Comparison of ENCODE assay signal across 8 mouse cellular contexts in the genomic region with DNA sequence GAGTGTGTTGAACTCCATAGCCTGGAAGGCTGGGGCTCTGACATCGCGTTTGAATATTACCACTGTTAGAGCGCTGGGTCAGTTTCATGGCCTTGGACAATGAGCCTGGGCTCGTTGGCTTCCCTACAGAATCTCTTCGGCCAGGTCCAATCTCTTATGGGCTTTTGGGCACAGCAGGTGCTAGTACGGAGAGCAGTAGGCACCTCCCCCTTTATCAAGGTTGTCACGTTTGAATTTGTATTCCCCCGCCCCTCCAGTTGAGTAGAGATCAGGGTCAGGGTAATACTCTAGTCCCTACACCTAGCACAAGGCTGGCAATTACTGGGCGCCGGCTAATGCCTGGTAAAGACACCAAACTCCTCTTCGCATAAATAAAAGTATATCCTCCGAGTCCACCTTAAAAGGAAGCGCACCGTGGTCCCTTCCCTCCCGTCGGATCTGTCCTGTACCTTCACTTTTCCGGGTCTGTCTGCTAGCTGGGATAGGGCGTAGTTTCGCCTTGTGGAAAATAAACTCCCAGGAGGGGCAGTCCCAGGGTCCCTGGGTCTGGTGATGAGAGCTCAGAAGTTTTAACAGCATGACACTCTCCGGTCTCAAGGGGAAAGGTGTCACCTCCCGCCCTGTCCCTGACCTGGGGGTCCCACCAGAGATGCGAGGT. TPM values are rescaled to one million over a fixed set of nuclear protein-coding genes. Genes with fewer than 3 reads are reported as not detected.
DNase-seq lines count a peak whose midpoint lies in the region; ATAC-seq and TF ChIP-seq lines count a peak whose summit lies in the region.

No protein-coding gene starts in this region.

- H3K79me3 ChIP-seq in C2C12 (ENCODE audit: low read depth) = peaks cover 15% of the 10 kb centered on the region

- H3K36me3 ChIP-seq in C2C12 (ENCODE audit: control insufficient read depth, insufficient read depth) = no peaks in the 10 kb centered on the region
- 0 out of 2 replicates have a peak, but pooled peaks cover 4% of the 10 kb centered on the region for H3K36me3 ChIP-seq in limb, embryonic 14.5 days (ENCODE audit: control insufficient read depth, insufficient read depth, low read length)
- no peaks in the 10 kb centered on the region for H3K36me3 ChIP-seq in small intestine, adult 2 months (ENCODE audit: control insufficient read depth, insufficient read depth, low read length)

- TF ChIP-seq CTCF in C2C12 (IDR thresholded peaks at IDR 0.05; ENCODE audit: control insufficient read depth, insufficient read depth, insufficient read length) = no peak
- TF ChIP-seq CTCF in small intestine, adult 2 months (IDR thresholded peaks at IDR 0.05; ENCODE audit: extremely low read depth, insufficient read length, insufficient replicate concordance, low read depth, low read length) = no peak

- peak overlapping the region; percentile 70 for H3K9ac ChIP-seq in limb, embryonic 14.5 days (ENCODE audit: low read depth, low read length, severe bottlenecking)

- peak overlapping the region; percentile 97 for H3K4me3 ChIP-seq in C2C12 (ENCODE audit: insufficient read depth, poor library complexity, severe bottlenecking)
- H3K4me3 ChIP-seq in limb, embryonic 14.5 days (replicated peaks; ENCODE audit: low read length) = peak overlapping the region; percentile 91
- peak overlapping the region; percentile 82 for H3K4me3 ChIP-seq in small intestine, adult 2 months (ENCODE audit: low read depth, low read length)

- H3K27ac ChIP-seq in limb, embryonic 14.5 days (replicated peaks; ENCODE audit: low read depth, low read length) = no peak overlapping the region
- H3K27ac ChIP-seq in small intestine, adult 2 months (ENCODE audit: insufficient read depth, low read depth, low read length) = peak overlapping the region; percentile 20

- no peak for TF ChIP-seq POLR2A in limb, embryonic 14.5 days (IDR thresholded peaks at IDR 0.05; ENCODE audit: borderline replicate concordance, extremely low read depth, insufficient read depth, insufficient read length)
- TF ChIP-seq POLR2A in small intestine, adult 2 months (IDR thresholded peaks at IDR 0.05; ENCODE audit: low read depth, low read length) = no peak

- H3K4me1 ChIP-seq in limb, embryonic 14.5 days (ENCODE audit: control insufficient read depth, insufficient read depth, low read length) = peaks cover 16% of the 10 kb centered on the region
- peaks cover 11% of the 10 kb centered on the region for H3K4me1 ChIP-seq in small intestine, adult 2 months (ENCODE audit: control insufficient read depth, insufficient read depth, insufficient read length, low read length)

- WGBS in limb, embryonic 14.5 days = 0% methylated on average over 22 of the region's 22 CpGs
- WGBS in small intestine, adult 2 months = under 1% methylated on average over 22 of the region's 22 CpGs

- no peaks in the 10 kb centered on the region for H3K9me3 ChIP-seq in limb, embryonic 14.5 days (ENCODE audit: control insufficient read depth, low read length)

- H3K27me3 ChIP-seq in C2C12 (ENCODE audit: control insufficient read depth, insufficient read depth, insufficient read length) = peaks cover 18% of the 10 kb centered on the region
- peaks cover 28% of the 10 kb centered on the region for H3K27me3 ChIP-seq in limb, embryonic 14.5 days (ENCODE audit: control insufficient read depth, insufficient read depth, low read length)
- H3K27me3 ChIP-seq in small intestine, adult 2 months (ENCODE audit: control insufficient read depth, insufficient read depth, low read length) = no peaks in the 10 kb centered on the region

- peak overlapping the region; percentile 84 for H3K4me2 ChIP-seq in limb, embryonic 14.5 days (replicated peaks; ENCODE audit: low read depth, low read length, severe bottlenecking)

- DNase-seq in cerebellum, adult 9-11 months = peak; percentile 54
- no peak for DNase-seq in cerebellum, adult 9-10 months
- DNase-seq in limb, embryonic 14.5 days (ENCODE audit: low spot score) = no peak
- no peak for DNase-seq in layer of hippocampus, postnatal 10 days (ENCODE audit: low spot score in 2 of 2)
- DNase-seq in ovary, postnatal 14 days (ENCODE audit: low spot score) = no peak

- ATAC-seq in erythroid progenitor cell, adult 5-6 weeks (replicated peaks; ENCODE audit: low FRiP score, poor library complexity, severe bottlenecking) = peak; percentile 46
- 0 out of 2 replicates have a peak, but pooled peaks have one; percentile 1 for ATAC-seq in limb, embryonic 14.5 days (ENCODE audit: low FRiP score, low read depth)

- H3K79me2 ChIP-seq in C2C12 (ENCODE audit: control insufficient read depth, insufficient read depth) = peaks cover 28% of the 10 kb centered on the region

- H3ac ChIP-seq in C2C12 (ENCODE audit: control insufficient read depth, insufficient read length, low read depth) = peak overlapping the region; percentile 98

TF ChIP-seq in C2C12, 6 proteins besides CTCF, POLR2A, EP300 and RAD21:
- TF ChIP-seq FOSL1 (IDR thresholded peaks at IDR 0.05; ENCODE audit: insufficient read depth, low read length, poor library complexity, severe bottlenecking) = no peak
- no peak for TF ChIP-seq MAX (IDR thresholded peaks at IDR 0.05)
- no peak for TF ChIP-seq MYOD1 (IDR thresholded peaks at IDR 0.05; ENCODE audit: control insufficient read depth, insufficient read length, low read depth)
- TF ChIP-seq MYOG (IDR thresholded peaks at IDR 0.05; ENCODE audit: control insufficient read depth, extremely low read depth, insufficient read length) = no peak
- TF ChIP-seq CEBPB (IDR thresholded peaks at IDR 0.05; ENCODE audit: low read depth) = no peak
- no peak for TF ChIP-seq USF1 (IDR thresholded peaks at IDR 0.05; ENCODE audit: low read depth)

RNA-seq across cellular contexts. Expression of gene Dph1, which starts 1.2 kb away (rescaled TPM):
- polyA plus RNA-seq in C2C12 (2012; fragmentation: generic; extraction: Trizol) = 19.6 TPM
- total RNA-seq in erythroid progenitor cell, adult 5-6 weeks (2015; ENCODE audit: low replicate concordance) = not detected in 2 replicates
- 1.1 and 6.3 TPM in 2 replicates for total RNA-seq in erythroid progenitor cell, adult 5-6 weeks (2017; ENCODE audit: low replicate concordance)
- 30.0 and 46.6 TPM in 2 replicates for polyA plus RNA-seq in limb, embryonic 14.5 days (2012; rRNA removed)
- polyA plus RNA-seq in limb, embryonic 14.5 days (2014; fragmentation: Nextera tagmentation; extraction: Ambion mirVana) = 23.1 and 25.5 TPM in 2 replicates
- polyA plus RNA-seq in small intestine, adult 2 months (2012; rRNA removed) = 9.9 and 13.7 TPM in 2 replicates
- total RNA-seq in layer of hippocampus, postnatal 10 days (2021) = 10 to 100 TPM; 20.8 to 21.1 TPM

RNA-seq across cellular contexts. Expression of gene Rtn4rl1, which starts 3.7 kb away (rescaled TPM):
- polyA plus RNA-seq in C2C12 (2012; fragmentation: generic; extraction: Trizol) = 0.40 TPM
- total RNA-seq in erythroid progenitor cell, adult 5-6 weeks (2015; ENCODE audit: low replicate concordance) = 0.42 and 1.1 TPM in 2 replicates
- not detected in 2 replicates for total RNA-seq in erythroid progenitor cell, adult 5-6 weeks (2017; ENCODE audit: low replicate concordance)
- polyA plus RNA-seq in limb, embryonic 14.5 days (2012; rRNA removed) = 3.4 and 3.9 TPM in 2 replicates
- 4.4 and 5.3 TPM in 2 replicates for polyA plus RNA-seq in limb, embryonic 14.5 days (2014; fragmentation: Nextera tagmentation; extraction: Ambion mirVana)
- polyA plus RNA-seq in small intestine, adult 2 months (2012; rRNA removed) = 8.6 and 11.8 TPM in 2 replicates
- total RNA-seq in layer of hippocampus, postnatal 10 days (2021) = 10 to 100 TPM; 54.5 to 58.5 TPM

RNA-seq across cellular contexts. Expression of gene Ovca2, which starts 11.2 kb away (rescaled TPM):
- polyA plus RNA-seq in C2C12 (2012; fragmentation: generic; extraction: Trizol) = 19.3 TPM
- total RNA-seq in erythroid progenitor cell, adult 5-6 weeks (2015; ENCODE audit: low replicate concordance) = 4.2 and 15.1 TPM in 2 replicates
- total RNA-seq in erythroid progenitor cell, adult 5-6 weeks (2017; ENCODE audit: low replicate concordance) = 1.9 and 4.2 TPM in 2 replicates
- polyA plus RNA-seq in limb, embryonic 14.5 days (2012; rRNA removed) = 22.5 and 25.0 TPM in 2 replicates
- polyA plus RNA-seq in limb, embryonic 14.5 days (2014; fragmentation: Nextera tagmentation; extraction: Ambion mirVana) = 29.8 and 30.3 TPM in 2 replicates
- polyA plus RNA-seq in small intestine, adult 2 months (2012; rRNA removed) = 12.8 and 14.2 TPM in 2 replicates
- 10 to 100 TPM; 10.1 to 11.1 TPM for total RNA-seq in layer of hippocampus, postnatal 10 days (2021)

RNA-seq across cellular contexts. Expression of gene Hic1, which starts 20.5 kb away (rescaled TPM):
- polyA plus RNA-seq in C2C12 (2012; fragmentation: generic; extraction: Trizol) = 0.02 TPM
- total RNA-seq in erythroid progenitor cell, adult 5-6 weeks (2015; ENCODE audit: low replicate concordance) = not detected in 2 replicates
- total RNA-seq in erythroid progenitor cell, adult 5-6 weeks (2017; ENCODE audit: low replicate concordance) = not detected in 2 replicates
- polyA plus RNA-seq in limb, embryonic 14.5 days (2012; rRNA removed) = 90.8 and 125 TPM in 2 replicates
- polyA plus RNA-seq in limb, embryonic 14.5 days (2014; fragmentation: Nextera tagmentation; extraction: Ambion mirVana) = 21.4 and 24.6 TPM in 2 replicates
- polyA plus RNA-seq in small intestine, adult 2 months (2012; rRNA removed) = 22.9 and 29.6 TPM in 2 replicates
- total RNA-seq in layer of hippocampus, postnatal 10 days (2021) = 1 to 10 TPM; 3.3 to 6.1 TPM
